Mouse (Mus musculus) brain, embryonic 18.5 days (tissue): ENCODE data around the gene Rabggtb.

ENCODE experiments used
- DNase-seq: peaks from one replicate; pipeline ENCODE4 v3.0.0-alpha.2; 2012; ENCODE audit warnings: low read depth, low spot score

The Rabggtb gene

GRCm38 (mm10) chr3:153921147-153921910, 8.5 kb upstream of the Rabggtb start:
- DNase-seq, result no peak

GRCm38 (mm10) chr3:153917200-153917599, 4.4 kb upstream of the Rabggtb start:
- no peak for DNase-seq

- DNase-seq, result no peak
These were observed 868 bp upstream of the Rabggtb start for GRCm38 (mm10) chr3:153913510-153914243.

GRCm38 (mm10) chr3:153911882-153912440, 848 bp downstream of the Rabggtb start:
- DNase-seq, result no peak

GRCm38 (mm10) chr3:153911197-153911881, 1.5 kb downstream of the Rabggtb start:
- DNase-seq, result no peak

GRCm38 (mm10) chr3:153910489-153910888, 2.3 kb downstream of the Rabggtb start:
- no peak for DNase-seq

GRCm38 (mm10) chr3:153908919-153909318, 3.9 kb downstream of the Rabggtb start:
- no peak for DNase-seq

GRCm38 (mm10) chr3:153906136-153906871, 6.5 kb downstream of the Rabggtb start, which contains the start of gene Msh4:
Gene Msh4 (minus strand): TSS chr3:153906138.
- no peak for DNase-seq

GRCm38 (mm10) chr3:153905251-153906135, 7.3 kb downstream of the Rabggtb start:
- no peak for DNase-seq

- DNase-seq, result no peak
These were observed 8.2 kb downstream of the Rabggtb start for GRCm38 (mm10) chr3:153904586-153904985.

- DNase-seq, result no peak
These were observed 10.2 kb downstream of the Rabggtb start for GRCm38 (mm10) chr3:153902595-153902994.

- DNase-seq, result no peak
These were observed 10.9 kb downstream of the Rabggtb start for GRCm38 (mm10) chr3:153901904-153902303.

GRCm38 (mm10) chr3:153897216-153897615, 15.6 kb downstream of the Rabggtb start:
- DNase-seq, result no peak

GRCm38 (mm10) chr3:153895454-153895853, 17.4 kb downstream of the Rabggtb start:
- no peak for DNase-seq

- no peak for DNase-seq
These were observed 23.5 kb downstream of the Rabggtb start for GRCm38 (mm10) chr3:153889188-153889781.

- DNase-seq, result no peak
These were observed 24.7 kb downstream of the Rabggtb start for GRCm38 (mm10) chr3:153888141-153888540.

GRCm38 (mm10) chr3:153886296-153886695, 26.5 kb downstream of the Rabggtb start:
- DNase-seq, result no peak

GRCm38 (mm10) chr3:153871396-153871795, 41.4 kb downstream of the Rabggtb start:
- DNase-seq, result no peak

- DNase-seq, result no peak
These were observed 45.4 kb downstream of the Rabggtb start for GRCm38 (mm10) chr3:153867149-153868136.
